Mouse (Mus musculus) kidney, embryonic 16.5 days (tissue): ENCODE measurements around the gene Olfr288. TPM values are rescaled to one million over a fixed set of nuclear protein-coding genes. Genes with fewer than 3 reads are reported as not detected.

Experiments used
- ATAC-seq: fragments of 200-750 bp; cut with Nextera tagmentation; 2 replicates; pipeline ENCODE4 v1.8.0; 2017; ENCODE audit warnings: moderate TSS enrichment; ENCODE audit not compliant: low FRiP score, low TSS enrichment
- H3K27ac ChIP-seq: fragments of 300-500 bp; sonication (generic); 2 replicates; pipeline ENCODE4 v1.5.1; 2014; ENCODE audit warnings: low read length
- H3K27me3 ChIP-seq: fragments of 300-500 bp; sonication (generic); 2 replicates; pipeline ENCODE4 v1.6.1; 2014; ENCODE audit warnings: low read length, control low read depth, mixed read lengths; ENCODE audit not compliant: insufficient read depth
- H3K36me3 ChIP-seq: fragments of 300-500 bp; sonication (generic); 2 replicates; pipeline ENCODE4 v1.6.1; 2014; ENCODE audit warnings: low read length, control low read depth, mixed read lengths; ENCODE audit not compliant: insufficient read depth
- H3K4me1 ChIP-seq: fragments of 300-500 bp; sonication (generic); 2 replicates; pipeline ENCODE4 v1.6.1; 2014; ENCODE audit warnings: low read length, control low read depth, mixed read lengths; ENCODE audit not compliant: insufficient read depth
- H3K4me2 ChIP-seq: fragments of 300-500 bp; sonication (generic); replicated peaks from 2 replicates; pipeline ENCODE4 v1.6.1; 2014; ENCODE audit warnings: low read depth, low read length
- H3K4me3 ChIP-seq: fragments of 300-500 bp; sonication (generic); 2 replicates; pipeline ENCODE4 v1.5.1; 2014; ENCODE audit warnings: mild to moderate bottlenecking, low read length
- H3K9ac ChIP-seq: fragments of 300-500 bp; sonication (generic); replicated peaks from 2 replicates; pipeline ENCODE4 v1.6.1; 2014; ENCODE audit warnings: low read length
- H3K9me3 ChIP-seq: fragments of 300-500 bp; sonication (generic); 2 replicates; pipeline ENCODE4 v1.6.1; 2016; ENCODE audit warnings: low read length, control low read depth
- WGBS: fragments of 180-500 bp; shearing (Covaris S2); extraction: QIAGEN DNeasy Blood & Tissue Kit; methylation state at CpG from one replicate; pipeline ENCODE4 v1.1.7; 2014; 5-methylcytosine and 5-hydroxymethylcytosine counted together
- polyA plus RNA-seq: library from polyadenylated mRNA; unstranded; fragments of >200 nt; fragmentation: Nextera tagmentation; extraction: Ambion mirVana; gene quantifications from 2 replicates; pipeline ENCODE4 v1.2.1, GENCODE M21; 2015

Gene Olfr288
- polyA plus RNA-seq, 1 experiment from 2014 or later, result not detected

DNA sequence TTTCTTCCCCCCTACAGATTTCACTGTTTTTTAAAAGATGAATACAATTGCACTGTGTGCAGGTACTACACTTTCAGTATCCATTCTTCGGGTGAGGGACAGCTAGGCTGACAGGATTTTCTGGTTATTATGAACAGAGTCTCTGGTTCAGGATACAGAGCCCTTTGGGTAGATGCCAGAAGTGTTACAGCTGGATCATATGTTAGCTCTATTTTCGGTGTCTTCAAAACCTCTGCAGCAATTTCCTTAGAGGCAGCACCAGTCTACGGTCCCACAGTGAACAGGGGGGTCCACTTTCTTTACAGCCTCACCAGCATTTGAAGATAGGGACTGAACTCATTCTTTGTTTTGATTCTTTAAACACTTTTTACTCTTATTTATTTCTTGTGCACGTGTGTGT is 10.9 kb downstream of the Olfr288 start:
- Histone ChIP-seq H3K4me1 (peaks cover 18% of the 10 kb centered on the region), H3K27me3 (no peaks in the 10 kb centered on the region), H3K4me3 (no peak overlapping the region), H3K9me3 (no peaks in the 10 kb centered on the region), H3K4me2 (no peak overlapping the region), H3K36me3 (no peaks in the 10 kb centered on the region), H3K9ac (no peak overlapping the region), H3K27ac (no peak overlapping the region)
- ATAC-seq, result no peak
- WGBS, result 69% methylated on average over 4 of the region's 4 CpGs

DNA sequence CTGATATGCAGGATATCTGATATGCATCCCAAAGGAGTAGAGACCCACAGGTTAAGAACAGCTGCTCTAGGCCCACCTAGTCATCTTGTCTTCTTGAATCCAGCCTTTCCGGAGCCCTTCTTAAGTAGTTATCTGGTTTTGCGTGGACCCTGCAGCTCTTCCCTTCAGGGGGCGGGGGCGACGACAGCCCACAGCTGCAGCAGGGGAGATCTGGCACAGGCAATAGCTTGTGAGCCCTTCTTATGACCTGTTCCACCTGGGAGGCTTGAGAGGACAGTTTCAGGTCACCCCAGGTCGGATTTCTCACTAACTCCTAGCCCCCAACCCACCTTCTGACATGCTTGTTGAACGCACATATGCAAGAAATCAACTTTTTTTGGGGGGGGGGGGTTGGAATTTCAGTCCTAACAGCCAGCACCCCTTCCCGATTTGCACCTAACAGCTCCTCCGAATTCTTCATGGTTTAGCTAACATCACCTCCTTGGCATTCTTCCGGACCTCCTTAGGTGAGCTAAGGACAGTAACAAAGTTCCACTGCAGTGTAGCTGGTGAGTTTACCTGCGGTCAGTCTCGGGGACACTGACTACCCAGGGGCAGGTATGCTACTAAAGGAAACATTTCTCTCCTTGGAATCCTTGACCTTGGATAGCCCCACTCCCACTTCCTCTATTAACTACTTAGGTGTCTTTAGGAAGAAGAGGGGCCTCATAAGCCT is 13.3 kb downstream of the Olfr288 start:
- Histone ChIP-seq H3K4me1 (peaks cover 18% of the 10 kb centered on the region), H3K4me3 (no peak overlapping the region), H3K9me3 (no peaks in the 10 kb centered on the region), H3K27me3 (peaks cover 1% of the 10 kb centered on the region; the same call in 1 of the 2 replicates), H3K36me3 (no peaks in the 10 kb centered on the region), H3K27ac (no peak overlapping the region; the same call in 1 of the 2 replicates), H3K9ac (no peak overlapping the region), H3K4me2 (peak overlapping the region; percentile 81)
- 44% methylated on average over 12 of the region's 12 CpGs for WGBS
- peak; percentile 9; the same call in 1 of the 2 replicates for ATAC-seq

DNA sequence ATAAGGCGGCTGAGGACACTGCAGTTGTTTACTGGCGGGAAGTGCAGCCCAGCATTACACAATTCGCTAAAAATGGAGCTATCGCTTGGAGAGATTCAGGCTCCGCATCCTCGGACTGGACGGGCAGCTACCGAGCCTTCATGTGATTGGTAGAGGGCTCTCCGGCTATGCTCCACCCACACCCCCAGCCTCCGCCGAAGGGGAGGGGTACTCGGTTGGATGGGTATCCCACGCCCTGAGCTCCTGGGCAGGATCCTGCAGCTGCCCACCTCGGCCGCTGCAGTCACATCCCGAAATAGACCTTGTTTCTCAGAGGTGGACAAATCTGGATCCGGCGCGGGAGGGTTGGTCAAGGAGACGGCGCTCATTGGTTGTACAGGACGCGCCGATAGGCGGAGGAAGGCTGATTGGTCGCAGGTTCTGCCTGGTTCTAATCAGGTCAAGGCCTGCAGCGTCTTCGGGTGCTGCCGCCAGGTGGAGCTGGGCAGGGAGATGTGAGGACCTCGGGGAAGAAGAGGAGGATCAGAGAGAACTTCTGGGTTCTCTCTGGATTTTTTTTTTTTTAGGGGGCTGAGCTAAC is 14.1 kb downstream of the Olfr288 start:
- Histone ChIP-seq H3K4me1 (peaks cover 18% of the 10 kb centered on the region), H3K36me3 (no peaks in the 10 kb centered on the region), H3K4me2 (peak overlapping the region; percentile 81), H3K27ac (peak overlapping the region; percentile 75), H3K9me3 (no peaks in the 10 kb centered on the region), H3K9ac (peak overlapping the region; percentile 54), H3K27me3 (peaks cover 5% of the 10 kb centered on the region; the same call in 1 of the 2 replicates), H3K4me3 (peak overlapping the region; percentile 58)
- WGBS, result under 1% methylated on average over 30 of the region's 30 CpGs
- peak; percentile 98 for ATAC-seq

DNA sequence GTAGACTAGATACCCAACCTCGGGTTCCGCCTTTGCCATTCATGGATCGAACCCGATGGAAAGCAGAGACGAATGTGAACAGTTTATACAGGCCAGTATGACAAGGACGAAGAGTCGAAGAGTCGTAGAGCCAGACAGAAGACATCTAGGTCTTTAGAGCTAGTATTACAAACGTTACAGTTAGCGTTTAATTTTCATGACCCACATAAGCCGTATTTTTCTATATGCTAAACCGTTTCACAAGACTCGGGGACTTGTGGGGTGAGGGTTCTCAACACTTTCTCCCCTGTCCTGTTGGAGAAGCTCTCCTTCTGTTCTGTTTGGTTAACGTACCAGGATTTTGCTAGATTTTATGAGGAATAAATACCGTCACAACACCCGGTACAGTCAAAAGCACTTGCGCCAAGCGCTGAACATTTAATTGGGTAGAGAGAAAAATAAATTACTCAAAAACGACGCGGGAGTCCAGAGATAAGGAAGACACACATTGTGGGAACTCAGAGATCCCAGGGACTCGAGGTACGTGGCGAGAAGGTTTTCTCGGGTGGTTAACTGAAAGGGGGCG is 14.7 kb downstream of the Olfr288 start:
- Histone ChIP-seq H3K27me3 (peaks cover 5% of the 10 kb centered on the region; the same call in 1 of the 2 replicates), H3K4me1 (peaks cover 18% of the 10 kb centered on the region), H3K4me2 (peak overlapping the region; percentile 81), H3K4me3 (peak overlapping the region; percentile 58), H3K36me3 (no peaks in the 10 kb centered on the region), H3K9ac (peak overlapping the region; percentile 54), H3K9me3 (no peaks in the 10 kb centered on the region), H3K27ac (peak overlapping the region; percentile 75)
- 4% methylated on average over 26 of the region's 26 CpGs for WGBS
- no peak for ATAC-seq

DNA sequence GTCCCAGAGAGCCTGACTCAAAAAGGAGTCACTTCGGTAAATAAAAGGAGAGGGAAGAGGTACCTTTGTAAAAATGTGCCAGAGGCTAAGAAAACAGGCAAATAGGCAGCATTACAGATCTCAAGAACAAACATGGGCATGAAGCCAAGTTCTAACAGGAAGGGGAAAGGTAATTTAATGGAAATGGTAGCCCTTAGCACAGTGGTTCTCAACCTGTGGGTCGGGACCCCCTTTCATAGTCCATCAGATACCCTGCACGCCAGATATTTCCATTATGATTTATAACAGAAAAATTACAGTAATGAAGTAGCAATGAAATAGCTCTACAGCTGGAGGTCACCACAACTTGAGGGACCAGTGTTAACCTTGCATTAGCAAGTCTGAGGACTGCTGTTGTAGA is 18.0 kb downstream of the Olfr288 start:
- H3K27ac ChIP-seq, result no peak overlapping the region
- ATAC-seq, result no peak
- H3K27me3 ChIP-seq, result peaks cover 5% of the 10 kb centered on the region; the same call in 1 of the 2 replicates
- peaks cover 16% of the 10 kb centered on the region for H3K4me1 ChIP-seq
- H3K9me3 ChIP-seq, result no peaks in the 10 kb centered on the region
- no peak overlapping the region for H3K4me3 ChIP-seq
- H3K36me3 ChIP-seq, result no peaks in the 10 kb centered on the region
- H3K4me2 ChIP-seq, result no peak overlapping the region
- no peak overlapping the region for H3K9ac ChIP-seq
- WGBS, result 58% methylated on average over 3 of the region's 3 CpGs

DNA sequence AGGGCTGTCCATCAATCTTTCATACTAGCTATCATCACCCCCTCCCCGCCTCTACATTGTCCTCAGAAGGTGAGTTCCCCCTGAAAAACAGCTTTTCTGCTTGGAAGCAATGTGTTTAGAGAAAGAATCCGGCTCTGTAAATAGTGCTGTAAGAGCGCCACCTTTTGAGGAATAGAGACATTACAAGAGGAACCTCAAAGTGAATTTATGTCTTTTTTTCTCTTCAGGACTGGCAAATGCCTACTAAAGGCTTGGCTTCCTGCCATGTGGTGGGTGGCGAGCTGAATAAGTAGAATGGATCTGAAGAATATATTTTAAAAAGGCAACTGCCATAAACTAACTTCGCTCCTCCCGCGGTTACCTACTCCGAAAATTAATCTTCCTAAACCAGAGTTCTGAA is 21.5 kb downstream of the Olfr288 start:
- 38% methylated on average over 8 of the region's 8 CpGs for WGBS
- Histone ChIP-seq H3K27me3 (peaks cover 29% of the 10 kb centered on the region), H3K4me3 (no peak overlapping the region), H3K4me1 (peaks cover 7% of the 10 kb centered on the region; the same call in 1 of the 2 replicates), H3K4me2 (no peak overlapping the region), H3K27ac (no peak overlapping the region), H3K9ac (no peak overlapping the region), H3K36me3 (no peaks in the 10 kb centered on the region), H3K9me3 (no peaks in the 10 kb centered on the region)
- no peak for ATAC-seq

DNA sequence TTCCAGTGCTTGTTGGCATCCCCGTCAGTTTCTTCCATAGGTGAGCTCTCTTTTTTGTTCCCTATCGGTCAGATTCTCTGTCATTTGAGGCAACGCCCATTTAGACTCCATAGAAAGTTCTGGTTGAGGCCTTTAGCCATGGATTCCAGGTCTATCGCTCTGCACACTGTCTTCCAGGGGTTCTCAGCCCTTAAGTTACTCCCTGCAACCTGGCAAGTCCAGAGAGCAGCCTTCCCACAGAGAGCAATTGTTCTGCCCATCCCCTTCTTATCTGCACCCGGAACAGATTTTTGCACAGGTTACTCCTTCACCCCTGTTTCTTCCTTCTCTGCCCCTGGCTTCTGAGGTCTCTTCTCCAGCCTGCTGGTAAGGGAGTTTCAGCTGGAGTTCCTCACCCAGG is 23.2 kb downstream of the Olfr288 start:
- ATAC-seq, result no peak
- 64% methylated on average over 5 of the region's 5 CpGs for WGBS

DNA sequence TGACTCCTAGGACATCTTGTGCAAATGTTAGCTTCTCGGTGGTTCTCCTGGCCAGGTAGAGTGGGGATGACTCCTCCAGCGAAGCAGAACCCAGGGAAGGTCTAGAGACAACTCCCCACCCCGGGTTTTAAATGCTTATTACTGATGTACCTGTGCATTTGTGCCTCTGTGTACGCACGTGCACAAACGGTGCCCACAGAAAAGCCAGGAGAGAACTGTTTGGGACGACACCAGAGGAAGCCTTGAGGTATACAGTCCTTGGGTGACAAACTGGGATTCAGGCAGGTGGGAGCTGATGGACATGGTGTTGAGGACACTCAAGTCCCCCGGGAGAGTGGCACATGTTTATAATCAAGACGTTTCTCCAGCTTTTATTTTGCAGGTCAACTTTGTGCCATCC is 24.4 kb downstream of the Olfr288 start:
- WGBS, result 70% methylated on average over 9 of the region's 9 CpGs
- Histone ChIP-seq H3K4me1 (peaks cover 22% of the 10 kb centered on the region), H3K27me3 (peaks cover 51% of the 10 kb centered on the region), H3K36me3 (no peaks in the 10 kb centered on the region), H3K27ac (no peak overlapping the region), H3K9me3 (no peaks in the 10 kb centered on the region), H3K9ac (no peak overlapping the region), H3K4me3 (no peak overlapping the region), H3K4me2 (no peak overlapping the region)
- no peak for ATAC-seq

More for the DNA sequence above, 23.2 kb downstream of the Olfr288 start:
- Histone ChIP-seq H3K27ac (no peak overlapping the region), H3K4me3 (no peak overlapping the region), H3K4me2 (no peak overlapping the region), H3K4me1 (peaks cover 18% of the 10 kb centered on the region), H3K27me3 (peaks cover 46% of the 10 kb centered on the region), H3K36me3 (no peaks in the 10 kb centered on the region), H3K9ac (no peak overlapping the region), H3K9me3 (no peaks in the 10 kb centered on the region)

DNA sequence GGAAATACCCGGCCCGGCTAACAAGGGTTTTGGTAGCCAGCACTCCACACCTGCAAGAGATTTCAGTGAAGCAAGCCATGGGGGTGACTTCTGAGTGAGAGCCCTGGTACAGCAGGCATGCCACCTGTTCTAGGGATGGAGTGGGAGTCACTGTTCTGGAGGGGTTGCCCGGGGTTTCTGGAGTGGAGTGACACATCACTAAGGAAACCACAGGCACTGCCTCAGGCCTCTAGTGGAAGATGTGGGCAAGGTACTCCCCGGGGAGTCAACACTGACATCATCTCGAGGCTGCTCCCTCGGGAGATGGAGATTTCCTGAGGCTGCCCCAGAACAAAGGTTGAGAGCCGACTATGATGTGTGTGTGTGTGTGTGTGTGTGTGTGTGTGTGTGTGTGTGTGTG is 25.0 kb downstream of the Olfr288 start:
- H3K27me3 ChIP-seq, result peaks cover 56% of the 10 kb centered on the region
- H3K9ac ChIP-seq, result no peak overlapping the region
- no peak overlapping the region for H3K27ac ChIP-seq
- H3K4me2 ChIP-seq, result no peak overlapping the region
- 36% methylated on average over 7 of the region's 7 CpGs for WGBS
- H3K4me1 ChIP-seq, result peaks cover 22% of the 10 kb centered on the region
- no peaks in the 10 kb centered on the region for H3K9me3 ChIP-seq
- H3K4me3 ChIP-seq, result no peak overlapping the region
- no peaks in the 10 kb centered on the region for H3K36me3 ChIP-seq
- no peak for ATAC-seq

DNA sequence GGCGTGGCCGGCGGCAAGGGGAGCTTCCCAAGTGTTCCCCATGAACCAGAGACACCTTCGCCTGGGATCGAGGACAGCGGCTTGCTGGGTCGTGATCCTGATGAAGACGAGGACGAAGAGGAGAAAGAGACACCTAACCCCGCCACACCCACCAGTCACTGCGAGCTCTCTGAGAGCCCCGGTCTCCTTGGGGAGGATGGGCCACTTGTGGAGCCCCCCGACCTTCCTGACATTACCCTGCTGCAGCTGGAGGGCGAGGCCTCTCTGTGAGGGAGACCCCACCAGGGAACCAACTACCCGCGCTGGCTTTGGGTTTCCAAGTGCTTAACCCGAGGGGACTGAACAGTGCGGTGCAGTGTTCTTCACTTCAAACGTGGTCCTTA is 26.7 kb downstream of the Olfr288 start:
- Histone ChIP-seq H3K9ac (no peak overlapping the region), H3K36me3 (no peaks in the 10 kb centered on the region), H3K4me1 (peaks cover 21% of the 10 kb centered on the region), H3K4me2 (peak overlapping the region; percentile 75; the same call in 1 of the 2 replicates), H3K27me3 (peaks cover 57% of the 10 kb centered on the region), H3K4me3 (peak overlapping the region; percentile 49), H3K9me3 (no peaks in the 10 kb centered on the region), H3K27ac (no peak overlapping the region)
- no peak for ATAC-seq
- whole genome bisulfite sequencing, result 4% methylated on average over 19 of the region's 19 CpGs
